Mouse (Mus musculus): Measurements from ENCODE around the gene Gm49388.
A peak's percentile ranks its signal among the peaks of the same experiment; 100 is the strongest.

The Gm49388 gene

GRCm38 (mm10) chr7:127785308-127785707 lies at the start of gene Gm49388:
TSS of gene Gm49388 (plus strand) at chr7:127785608.
- DNase-seq (ENCODE audit: low read depth): no peak

DNA sequence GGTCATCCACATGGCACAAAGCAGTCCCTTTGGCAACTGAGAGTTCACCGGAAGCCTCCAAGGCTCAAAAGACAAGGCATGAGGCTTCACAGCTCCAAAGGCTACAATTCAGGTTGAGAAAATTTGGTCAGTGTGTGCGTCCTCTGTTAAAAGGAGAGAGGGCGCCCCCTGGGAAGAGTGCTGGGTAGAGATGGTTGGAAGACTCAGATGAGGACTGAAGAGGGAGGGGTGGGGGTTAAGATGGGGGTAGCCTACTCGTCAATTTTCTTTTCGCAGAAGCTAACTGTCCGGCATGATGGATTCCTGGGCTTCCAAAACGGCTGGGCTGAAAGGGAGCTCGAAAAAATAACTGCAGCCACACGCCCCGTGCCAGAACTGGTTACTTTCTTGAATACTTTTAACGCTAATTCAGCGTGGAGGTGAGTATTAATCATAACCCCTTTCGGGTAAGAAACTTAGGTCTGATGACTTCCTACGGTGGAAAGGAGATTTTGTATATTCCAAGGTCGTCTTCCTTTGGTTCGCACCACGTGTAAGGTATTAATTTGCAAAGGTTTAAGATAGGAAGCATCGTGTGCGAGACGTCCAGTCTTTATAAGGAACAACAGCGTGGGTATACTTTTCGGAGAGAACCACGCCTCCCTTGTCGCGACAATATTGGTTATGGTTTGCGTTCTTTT lies 40.9 kb upstream of the Gm49388 start, which contains the start of gene Fbxl19:
Gene Fbxl19 (plus strand): TSS at position 178 of the 680 bp plus-strand sequence.
- peak; percentile 87 for DNase-seq (ENCODE audit: low read depth)

DNA sequence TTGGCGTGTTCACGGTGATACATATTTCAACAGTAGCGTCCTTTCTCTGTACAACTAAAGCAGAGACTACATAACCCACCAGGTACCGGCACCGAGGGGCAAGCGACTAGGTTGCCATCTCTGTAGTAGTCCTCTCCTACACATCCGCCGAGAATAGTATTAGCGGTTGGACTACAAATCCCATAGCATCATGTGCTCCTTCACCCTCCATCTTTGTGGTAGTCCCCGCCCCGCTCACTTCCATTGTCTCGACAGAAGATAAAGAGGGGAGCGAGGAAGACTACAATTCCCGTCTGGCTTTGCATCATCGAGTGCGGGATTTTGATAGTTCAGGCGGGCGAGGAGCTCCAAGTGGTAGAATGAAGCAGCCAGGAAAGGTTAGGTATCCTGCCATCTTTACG lies 40.2 kb upstream of the Gm49388 start:
- DNase-seq (ENCODE audit: low read depth): peak; percentile 94

DNA sequence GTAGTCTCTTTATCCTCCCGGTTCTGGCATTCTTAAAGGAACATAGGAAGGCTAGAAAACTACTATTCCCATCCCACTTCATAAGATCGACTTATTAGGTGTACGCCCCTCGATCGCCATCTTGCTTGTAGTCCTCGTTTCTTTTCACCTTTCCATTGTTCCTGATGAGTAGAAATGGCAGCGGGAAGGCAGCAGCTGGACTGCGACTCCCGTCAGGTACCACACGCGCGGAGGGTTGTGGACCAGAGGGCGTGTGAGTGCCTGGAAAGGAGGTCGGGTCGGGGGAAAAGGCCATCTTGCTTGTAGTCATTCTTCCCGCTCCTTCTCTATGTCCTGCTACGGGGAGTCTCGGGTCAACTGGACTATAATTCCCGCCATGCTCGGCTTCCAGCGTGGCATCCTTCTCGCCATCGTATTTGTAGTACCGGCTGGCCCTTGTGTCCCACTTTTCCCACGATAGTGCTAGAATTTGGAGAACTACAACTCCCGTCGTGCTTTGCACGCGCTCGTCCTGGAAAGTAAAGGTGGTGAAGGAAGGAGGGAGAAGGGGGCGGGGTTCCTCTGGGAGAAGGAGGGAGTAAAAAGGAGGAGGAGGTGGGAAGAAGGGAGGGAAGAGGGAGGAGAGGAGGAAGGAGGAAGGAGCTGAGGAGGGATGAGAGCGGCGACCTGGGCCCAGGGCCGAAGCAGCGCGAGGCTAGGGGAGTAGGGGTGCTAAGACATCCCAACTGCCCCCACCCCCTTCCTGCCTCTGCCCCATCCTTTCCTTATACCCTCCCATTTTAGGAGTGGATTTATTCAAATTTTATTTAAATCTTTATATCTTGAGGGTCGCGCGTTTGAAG lies 39.5 kb upstream of the Gm49388 start:
- DNase-seq (ENCODE audit: low read depth): peak; percentile 97

GRCm38 (mm10) chr7:127746494-127747491 lies 38.6 kb upstream of the Gm49388 start:
- DNase-seq (ENCODE audit: low read depth): no peak

GRCm38 (mm10) chr7:127747559-127748234 lies 37.7 kb upstream of the Gm49388 start:
- DNase-seq (ENCODE audit: low read depth): no peak

DNA sequence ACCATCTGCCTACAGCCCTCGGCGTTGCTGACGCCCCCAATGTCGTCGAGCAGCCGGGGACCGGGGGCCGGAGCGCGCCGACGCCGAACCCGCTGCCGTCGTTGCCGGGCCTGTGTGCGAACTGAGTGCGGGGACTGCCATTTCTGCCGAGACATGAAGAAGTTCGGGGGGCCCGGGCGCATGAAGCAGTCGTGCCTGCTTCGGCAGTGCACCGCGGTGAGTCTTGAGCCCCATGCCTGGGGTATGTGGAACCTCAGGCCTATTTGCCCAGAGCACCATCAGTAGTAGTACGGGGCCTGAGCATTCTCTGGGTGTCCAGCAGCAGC lies 37.2 kb upstream of the Gm49388 start:
- no peak for DNase-seq (ENCODE audit: low read depth)

- no peak for DNase-seq (ENCODE audit: low read depth)
Measured at GRCm38 (mm10) chr7:127750131-127751127, 35.0 kb upstream of the Gm49388 start.

DNA sequence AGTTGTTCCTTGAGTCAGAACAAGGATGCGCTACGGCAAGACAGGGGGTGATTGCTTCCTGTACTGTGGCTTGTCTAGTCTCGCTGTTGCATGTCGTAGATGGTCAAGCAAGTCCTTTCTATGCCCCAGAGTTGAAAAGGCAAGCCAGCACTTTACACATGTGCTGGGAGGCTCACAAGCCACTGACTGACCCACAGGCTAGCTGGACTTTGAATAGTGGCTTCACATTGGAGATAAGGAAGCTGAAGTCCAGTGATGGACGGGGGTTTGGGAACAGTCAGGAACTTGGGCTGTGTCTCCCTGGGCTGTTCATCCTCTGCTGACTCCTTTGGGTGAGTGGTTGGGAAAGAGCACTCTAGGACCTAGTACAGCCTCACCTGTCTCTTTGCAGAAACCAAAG lies 33.8 kb upstream of the Gm49388 start:
- DNase-seq (ENCODE audit: low read depth): no peak

DNA sequence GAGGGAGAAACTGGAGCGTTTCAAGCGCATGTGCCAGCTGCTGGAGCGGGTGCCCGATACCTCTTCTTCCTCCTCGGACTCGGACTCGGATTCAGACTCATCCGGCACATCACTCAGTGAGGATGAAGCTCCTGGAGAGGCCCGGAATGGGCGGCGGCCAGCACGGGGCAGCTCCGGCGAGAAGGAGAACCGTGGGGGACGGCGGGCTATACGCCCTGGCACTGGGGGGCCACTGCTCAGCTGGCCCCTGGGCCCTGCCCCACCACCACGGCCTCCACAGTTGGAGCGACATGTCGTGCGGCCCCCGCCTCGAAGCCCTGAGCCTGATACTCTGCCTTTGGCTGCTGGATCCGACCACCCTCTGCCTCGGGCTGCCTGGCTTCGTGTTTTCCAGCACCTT lies 33.3 kb upstream of the Gm49388 start:
- DNase-seq (ENCODE audit: low read depth): no peak

DNA sequence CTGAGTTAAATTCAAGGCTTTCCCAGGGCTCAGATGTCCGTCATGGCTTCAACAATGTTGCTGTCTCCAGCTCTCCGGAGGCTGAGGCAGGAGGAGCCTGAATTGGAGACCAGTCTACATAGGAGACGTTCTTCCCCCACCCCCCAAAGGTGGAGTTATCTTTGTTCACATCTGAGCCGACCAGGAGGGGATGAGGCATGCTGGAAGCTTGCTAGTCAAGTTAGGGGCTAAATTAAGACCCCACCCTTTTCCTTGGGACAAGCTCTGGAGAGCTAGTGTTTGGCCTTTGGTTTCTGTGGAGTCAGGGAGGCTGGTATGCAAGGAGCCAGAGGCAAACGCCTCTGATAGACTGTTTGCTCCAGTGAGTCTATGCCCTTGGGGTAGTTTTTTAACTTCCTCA lies 32.2 kb upstream of the Gm49388 start:
- no peak for DNase-seq (ENCODE audit: low read depth)

GRCm38 (mm10) chr7:127753741-127754140 lies 31.7 kb upstream of the Gm49388 start:
- DNase-seq (ENCODE audit: low read depth): no peak

GRCm38 (mm10) chr7:127759716-127760115 lies 25.7 kb upstream of the Gm49388 start:
- no peak for DNase-seq (ENCODE audit: low read depth)

- DNase-seq (ENCODE audit: low read depth): no peak
Measured at GRCm38 (mm10) chr7:127760478-127760877, 24.9 kb upstream of the Gm49388 start.

GRCm38 (mm10) chr7:127761026-127761425 lies 24.4 kb upstream of the Gm49388 start:
- peak; percentile 83 for DNase-seq (ENCODE audit: low read depth)

GRCm38 (mm10) chr7:127763642-127764041 lies 21.8 kb upstream of the Gm49388 start:
- no peak for DNase-seq (ENCODE audit: low read depth)

DNA sequence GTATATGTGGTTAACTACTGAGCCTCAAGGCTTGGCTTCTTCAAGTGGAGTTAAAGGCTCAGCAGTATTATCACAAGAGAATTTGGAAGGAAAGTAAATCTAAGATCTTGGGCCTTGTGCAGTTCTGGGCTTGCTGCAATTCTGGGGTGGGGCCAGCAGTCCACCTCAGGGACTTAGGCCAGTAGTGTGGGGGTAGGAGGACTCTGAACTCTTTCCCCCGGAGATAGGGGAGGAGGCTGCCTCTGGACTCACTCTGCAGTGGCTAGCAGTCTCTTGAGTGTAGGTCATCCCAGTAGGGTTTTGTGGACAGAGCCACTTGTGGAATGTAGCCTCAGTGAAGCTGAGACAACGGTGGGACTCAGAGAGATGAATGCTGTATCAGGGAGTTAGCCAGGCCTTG lies 19.7 kb upstream of the Gm49388 start:
- DNase-seq (ENCODE audit: low read depth): no peak

GRCm38 (mm10) chr7:127766851-127767609 lies 18.4 kb upstream of the Gm49388 start:
- DNase-seq (ENCODE audit: low read depth): no peak

GRCm38 (mm10) chr7:127767671-127768345 lies 17.6 kb upstream of the Gm49388 start:
- no peak for DNase-seq (ENCODE audit: low read depth)

Measured in NIH3T3 (cell line).